Mouse (Mus musculus): ENCODE data around the gene Izumo1r. TPM values are rescaled to one million over a fixed set of nuclear protein-coding genes. Genes with fewer than 3 reads are reported as not detected.

Gene Izumo1r
- not detected for total RNA-seq (2021)
- long read RNA-seq, experiment 1: 0 reads
- long read RNA-seq, experiment 2: 0 reads

DNA sequence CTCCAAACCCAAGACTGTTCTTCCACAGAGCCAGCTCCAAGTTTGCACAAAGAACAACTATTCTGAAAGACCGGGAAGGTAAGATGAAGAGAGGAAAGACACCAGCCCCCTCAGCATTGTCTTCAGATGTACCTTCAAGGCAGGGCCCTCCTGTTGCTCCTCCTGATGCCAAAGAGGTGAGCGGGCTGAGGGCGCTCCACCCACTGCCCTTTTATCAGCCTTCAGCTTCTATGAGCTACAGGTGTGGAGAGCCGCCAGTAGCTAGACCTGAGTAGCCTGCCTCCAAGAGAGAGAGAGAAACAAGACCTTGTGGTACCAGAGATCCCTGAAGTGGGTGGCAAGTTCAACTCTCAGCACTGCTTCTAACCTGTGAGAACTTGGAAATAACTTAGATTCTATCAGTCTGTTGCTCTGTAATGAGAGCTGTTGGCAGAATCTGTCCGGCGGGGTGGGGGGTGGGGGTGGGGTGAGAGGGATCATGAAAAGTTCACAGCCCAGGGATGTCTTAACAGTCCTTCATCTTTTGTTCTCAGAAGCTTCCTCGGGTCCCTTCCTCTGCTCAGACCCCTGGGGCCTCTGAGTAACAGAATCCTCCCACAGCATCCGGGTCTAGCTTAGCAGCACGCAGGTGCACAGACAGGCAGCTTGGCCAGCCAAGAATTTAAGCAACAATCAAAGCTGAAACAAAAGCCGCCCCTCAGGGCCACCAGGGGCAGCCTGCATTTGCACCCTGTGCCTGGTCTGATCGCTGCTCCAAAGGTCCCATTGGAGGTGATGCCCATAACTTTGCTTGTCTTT, at the start of gene Izumo1r:
TSS of gene Izumo1r (minus strand) at position 369 of the 798 bp plus-strand sequence.
- peak; percentile 26 for DNase-seq
- intact Hi-C loops (cut with DNase I; ENCODE audit: low total_unique reads): no loop called here

DNA sequence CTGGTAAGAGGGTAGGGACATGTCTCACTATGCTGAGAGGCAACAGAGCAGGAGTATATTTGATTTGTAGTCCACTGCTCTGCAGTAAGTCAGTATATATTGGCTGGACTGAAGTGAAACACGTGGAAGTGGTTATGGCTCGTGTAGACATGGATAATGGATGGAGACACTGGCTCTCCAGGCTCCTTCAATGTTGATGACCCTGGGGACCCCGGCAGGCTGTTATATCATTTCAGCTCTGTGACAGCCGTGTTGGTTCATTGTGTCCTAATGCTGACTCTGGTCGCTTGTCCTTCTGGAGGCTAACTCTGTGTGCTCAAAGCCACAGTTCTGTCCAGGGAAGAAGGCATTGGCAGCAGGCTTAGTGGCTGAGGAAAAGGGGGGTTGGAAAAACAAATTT, 47.3 kb upstream of the Izumo1r start:
- no peak for DNase-seq
- intact Hi-C loops (cut with DNase I; ENCODE audit: low total_unique reads): no loop called here

DNA sequence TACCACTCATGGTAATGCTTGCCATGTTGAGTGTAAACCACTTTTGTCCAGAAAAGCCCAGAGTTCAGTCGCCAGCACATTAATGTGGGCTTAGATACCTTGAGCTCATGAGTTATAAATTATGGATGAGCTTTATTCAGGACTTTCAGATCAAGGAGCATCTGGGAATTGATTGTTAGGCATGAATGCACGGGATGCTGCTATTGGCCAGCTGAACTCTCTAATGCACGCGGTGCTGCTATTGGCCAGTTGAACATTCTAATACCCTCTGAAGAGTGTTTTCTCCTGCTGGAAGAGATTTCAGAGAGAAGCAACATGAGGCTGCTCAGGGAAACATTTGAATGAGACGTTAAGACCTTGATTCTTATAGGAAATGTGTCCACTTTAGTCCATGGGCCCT, 45.1 kb upstream of the Izumo1r start:
- intact Hi-C loops (cut with DNase I; ENCODE audit: low total_unique reads): no loop called here
- no peak for DNase-seq

DNA sequence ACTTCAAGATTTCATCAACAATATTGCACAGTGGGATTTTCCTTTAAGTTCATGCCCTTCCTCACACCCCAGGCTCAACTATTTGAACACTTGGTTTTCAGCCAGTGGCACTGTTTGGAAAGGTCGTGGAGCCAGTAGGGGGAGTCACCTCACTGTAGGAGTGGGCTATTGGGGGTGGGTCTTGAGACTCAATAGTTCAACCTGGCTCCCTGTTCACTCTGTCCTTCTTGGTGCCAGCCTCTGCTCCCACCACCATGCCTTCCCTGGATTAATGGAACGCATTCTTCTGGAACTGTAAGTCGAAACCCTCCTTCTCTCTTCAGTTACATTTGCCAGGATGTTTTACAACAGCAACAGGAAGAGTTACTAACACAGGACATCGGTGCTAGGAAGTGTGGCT, 42.9 kb upstream of the Izumo1r start:
- DNase-seq: no peak
- intact Hi-C loops (cut with DNase I; ENCODE audit: low total_unique reads): no loop called here

DNA sequence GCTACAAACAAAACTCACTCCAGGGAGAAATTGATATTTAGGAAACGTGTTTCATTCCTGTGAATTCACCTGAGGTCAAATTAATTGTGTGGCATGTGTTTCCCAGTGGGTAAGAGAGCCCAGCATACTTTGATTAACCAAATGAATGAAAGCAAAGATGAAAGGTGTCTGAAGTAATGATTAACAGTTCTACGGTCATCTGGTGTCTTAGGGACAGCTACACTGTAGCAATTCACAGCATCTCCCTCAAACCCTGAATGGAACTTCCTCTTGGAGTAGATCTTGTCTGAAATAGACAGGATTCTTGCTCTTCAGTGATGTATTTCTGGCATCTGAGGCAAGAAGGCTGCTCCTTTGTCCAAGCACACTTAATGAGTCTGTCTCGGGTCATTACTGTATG, 42.2 kb upstream of the Izumo1r start:
- intact Hi-C loops (cut with DNase I; ENCODE audit: low total_unique reads): no loop called here

DNA sequence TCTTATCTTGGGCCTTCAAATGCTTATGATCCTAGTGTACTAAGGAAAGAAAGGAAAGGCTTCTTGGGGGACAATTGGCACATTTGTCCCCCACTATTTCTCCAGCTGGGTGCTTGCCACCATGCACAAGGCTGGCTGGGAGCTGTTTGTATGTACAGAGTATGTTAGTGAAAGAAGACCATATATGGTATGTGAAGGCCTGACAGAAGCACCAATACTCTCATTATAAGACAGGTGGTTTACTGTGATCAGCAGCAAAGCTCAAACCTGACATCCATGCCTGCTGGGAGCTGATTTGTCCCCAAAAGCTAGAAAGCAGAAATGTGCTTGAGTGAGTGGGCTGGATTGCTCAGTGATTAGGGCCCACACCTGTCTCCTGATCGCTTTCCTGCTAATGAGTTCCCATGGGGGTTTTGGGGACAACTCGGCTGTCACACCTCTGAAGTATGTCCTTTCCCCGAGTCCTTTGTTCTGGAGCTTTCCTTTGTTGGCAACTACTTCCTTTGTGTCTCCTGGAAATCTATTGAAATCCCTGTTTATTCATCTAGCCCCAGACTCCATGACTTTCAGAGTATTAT, 38.5 kb upstream of the Izumo1r start:
- intact Hi-C loops (cut with DNase I; ENCODE audit: low total_unique reads): no loop called here
- DNase-seq: no peak

More for the DNA sequence above, 42.2 kb upstream of the Izumo1r start:
- no peak for DNase-seq

DNA sequence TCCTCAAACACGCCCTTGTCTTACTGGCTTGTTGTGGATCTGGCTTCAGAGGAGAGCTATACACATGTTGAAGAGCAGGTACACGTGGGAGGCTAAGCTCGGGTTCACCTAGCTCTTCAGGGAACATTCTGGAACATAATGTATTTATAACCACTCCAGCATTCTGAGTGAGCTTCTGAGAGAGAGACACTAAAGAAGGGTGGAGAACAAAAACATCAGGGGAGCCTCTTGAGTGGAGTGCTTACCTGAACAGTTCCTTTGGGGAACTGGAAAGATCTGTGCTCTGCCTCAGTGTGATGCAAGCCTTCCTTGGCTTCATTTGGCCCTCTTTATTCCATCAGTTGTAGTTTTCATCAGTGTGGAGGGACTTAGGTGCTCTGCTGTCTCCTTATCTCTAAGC, 35.9 kb upstream of the Izumo1r start:
- DNase-seq: no peak
- intact Hi-C loops (cut with DNase I; ENCODE audit: low total_unique reads): no loop called here

DNA sequence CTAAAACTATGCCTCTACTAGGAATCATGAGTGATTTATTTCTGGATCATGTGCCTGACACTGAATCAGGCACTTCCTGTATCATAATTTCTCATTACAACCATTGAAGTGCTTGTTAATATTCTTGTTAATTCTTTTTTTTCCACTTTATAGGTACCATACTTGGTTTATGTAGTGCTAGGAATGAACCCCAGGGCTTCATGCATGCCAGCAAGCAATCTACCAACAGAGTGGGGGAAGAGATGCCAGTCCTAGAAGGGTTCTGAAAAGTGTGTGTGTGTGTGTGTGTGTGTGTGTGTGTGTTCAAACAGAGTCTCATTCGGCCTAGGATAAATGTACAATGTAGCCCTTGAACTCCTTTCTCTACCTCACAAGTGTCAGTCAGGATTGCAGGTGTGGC, 33.6 kb upstream of the Izumo1r start:
- DNase-seq: no peak
- intact Hi-C loops (cut with DNase I; ENCODE audit: low total_unique reads): no loop called here

DNA sequence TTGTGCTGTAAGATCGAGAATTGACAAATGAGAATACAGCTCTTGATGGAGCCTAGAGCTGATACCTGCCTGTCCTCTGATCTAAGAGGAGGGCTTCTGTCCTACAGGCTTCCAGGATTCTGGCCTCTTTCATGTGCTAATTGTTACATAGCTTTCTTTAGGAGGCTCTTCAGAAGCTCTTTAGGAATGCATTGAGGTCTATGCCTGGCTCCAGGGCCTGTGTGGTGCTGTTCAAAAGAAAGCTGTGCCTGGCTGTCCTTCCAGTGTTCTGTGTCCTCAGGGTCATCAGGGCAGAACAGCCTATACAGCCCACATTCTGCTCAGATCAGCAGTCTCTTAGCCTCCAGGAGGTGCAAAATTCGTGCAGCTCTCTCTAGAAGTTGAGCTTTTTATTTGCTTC, 31.1 kb upstream of the Izumo1r start:
- intact Hi-C loops (cut with DNase I; ENCODE audit: low total_unique reads): no loop called here

DNA sequence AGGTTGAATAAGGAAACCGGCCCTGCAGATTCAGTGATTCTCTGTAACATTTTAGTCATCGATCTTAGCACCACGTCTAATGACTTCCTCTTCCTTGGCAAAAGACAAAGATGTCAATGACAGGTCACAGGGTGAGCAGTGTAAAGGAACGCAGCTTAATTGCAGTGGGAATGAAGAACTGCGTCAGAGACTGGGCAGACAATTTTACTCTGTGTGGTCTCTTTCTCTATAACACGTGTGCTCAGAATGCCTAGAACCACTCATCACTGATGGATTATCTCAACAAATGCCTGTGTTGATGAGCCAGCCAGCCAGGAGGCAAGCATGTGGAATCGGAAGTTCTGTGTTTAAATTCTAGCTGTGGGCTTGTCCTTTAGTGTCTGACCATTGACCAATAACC, 28.2 kb upstream of the Izumo1r start:
- DNase-seq: no peak
- intact Hi-C loops (cut with DNase I; ENCODE audit: low total_unique reads): no loop called here

More for the DNA sequence above, 31.1 kb upstream of the Izumo1r start:
- DNase-seq: no peak

DNA sequence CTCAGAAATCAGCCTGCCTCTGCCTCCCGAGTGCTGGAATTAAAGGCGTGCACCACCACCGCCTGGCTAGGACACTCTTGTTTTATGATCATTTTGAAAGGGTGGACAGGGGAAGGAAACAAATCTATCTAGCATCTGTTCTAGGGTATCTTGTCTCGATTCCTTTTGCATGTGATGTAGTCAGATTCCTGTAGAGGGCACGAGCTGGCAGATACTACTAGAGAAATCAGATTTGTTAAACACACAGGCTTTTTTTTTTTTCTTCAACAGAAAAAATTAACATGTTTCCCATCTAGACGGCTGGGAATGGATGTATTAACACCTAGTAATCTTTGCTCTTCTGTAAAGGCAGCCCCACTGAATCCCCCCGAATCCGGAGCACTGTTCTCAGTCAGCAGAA, 27.5 kb upstream of the Izumo1r start:
- no peak for DNase-seq
- intact Hi-C loops (cut with DNase I; ENCODE audit: low total_unique reads): no loop called here

DNA sequence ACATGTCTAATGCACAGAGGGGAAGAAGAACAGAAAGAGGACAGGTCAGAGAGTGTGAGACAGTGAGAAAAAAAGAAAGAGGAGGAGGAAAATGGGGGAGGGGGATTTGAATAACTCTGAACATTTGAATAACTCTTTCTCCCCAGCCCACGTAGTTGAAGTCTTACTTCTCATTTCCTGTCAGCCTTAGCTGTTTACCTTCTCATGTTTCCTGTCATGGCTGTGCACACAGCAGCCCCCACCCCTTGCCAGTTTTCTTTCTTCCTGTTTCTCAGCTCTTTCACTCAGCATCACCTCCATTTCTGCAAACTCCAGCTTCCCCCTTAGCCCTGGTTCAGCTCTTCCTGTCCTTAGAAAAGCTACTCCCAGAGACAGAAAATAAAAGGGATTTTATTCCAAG, 22.8 kb upstream of the Izumo1r start:
- intact Hi-C loops (cut with DNase I; ENCODE audit: low total_unique reads): no loop called here
- DNase-seq: no peak

DNA sequence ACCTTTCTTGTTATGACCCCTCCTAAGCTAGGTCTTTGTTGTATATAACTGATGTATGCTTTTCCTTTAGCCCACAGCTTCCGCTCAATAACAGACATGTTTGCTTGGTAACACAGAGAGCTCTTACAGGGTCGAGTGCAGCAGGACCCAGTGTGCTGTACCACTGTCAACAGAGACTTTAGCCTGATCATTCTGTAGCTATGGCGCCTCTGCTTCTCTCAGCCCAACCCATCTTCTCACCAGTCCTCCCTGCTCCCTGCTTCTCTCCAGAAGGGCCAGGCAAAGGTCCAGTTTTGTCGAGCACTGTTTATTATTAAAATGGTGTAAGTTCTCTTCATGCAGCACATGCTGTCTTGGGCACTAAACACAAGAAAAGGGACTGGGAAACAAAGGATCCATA, 19.9 kb upstream of the Izumo1r start:
- intact Hi-C loops (cut with DNase I; ENCODE audit: low total_unique reads): no loop called here
- no peak for DNase-seq

DNA sequence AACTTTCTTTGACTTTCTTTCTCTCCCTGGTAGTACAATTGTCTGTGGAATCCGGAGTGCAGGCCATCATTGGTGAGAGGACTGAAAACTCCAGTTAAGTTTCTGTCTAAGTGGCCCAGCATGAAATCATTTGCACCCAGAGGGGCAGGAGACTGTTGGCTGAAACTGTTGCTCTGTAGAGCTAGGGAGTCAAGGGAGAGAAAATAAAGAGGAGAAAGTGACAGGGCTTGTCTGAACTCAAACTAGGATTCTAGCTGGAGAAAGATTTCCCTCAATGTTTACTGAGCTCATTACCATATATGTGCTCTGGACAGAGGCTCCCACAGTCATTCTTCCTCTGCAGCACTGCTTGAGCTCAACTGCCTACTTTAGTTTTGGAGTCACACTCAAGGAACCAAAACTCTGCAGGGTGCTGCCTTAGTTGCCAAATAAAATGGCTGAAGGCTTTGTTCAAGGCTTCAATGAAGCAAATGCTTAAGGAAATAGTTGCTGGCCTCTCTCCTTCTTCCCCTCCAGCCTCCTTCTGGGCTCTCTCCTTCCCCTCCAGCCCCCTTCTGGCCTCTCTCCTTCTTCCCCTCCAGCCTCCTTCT, 18.3 kb upstream of the Izumo1r start:
- DNase-seq: no peak
- intact Hi-C loops (cut with DNase I; ENCODE audit: low total_unique reads): no loop called here

DNA sequence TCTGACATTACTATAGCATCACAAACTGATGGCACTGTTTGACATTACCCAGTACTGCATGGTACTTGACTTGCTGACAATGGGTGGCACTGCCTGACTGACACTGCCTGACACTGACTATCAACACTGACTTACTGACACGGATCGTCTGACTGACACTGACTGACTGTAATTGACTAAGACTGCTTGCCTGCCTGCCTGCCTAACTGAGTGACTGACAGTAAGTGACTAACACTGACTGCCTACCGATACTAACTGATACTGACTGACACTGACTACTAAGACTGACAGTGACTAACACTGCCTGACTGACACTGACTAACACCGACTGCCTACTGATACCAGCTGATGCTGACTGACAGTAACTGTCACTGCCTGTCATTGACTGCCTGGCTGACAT, 17.5 kb upstream of the Izumo1r start:
- intact Hi-C loops (cut with DNase I; ENCODE audit: low total_unique reads): no loop called here
- no peak for DNase-seq

DNA sequence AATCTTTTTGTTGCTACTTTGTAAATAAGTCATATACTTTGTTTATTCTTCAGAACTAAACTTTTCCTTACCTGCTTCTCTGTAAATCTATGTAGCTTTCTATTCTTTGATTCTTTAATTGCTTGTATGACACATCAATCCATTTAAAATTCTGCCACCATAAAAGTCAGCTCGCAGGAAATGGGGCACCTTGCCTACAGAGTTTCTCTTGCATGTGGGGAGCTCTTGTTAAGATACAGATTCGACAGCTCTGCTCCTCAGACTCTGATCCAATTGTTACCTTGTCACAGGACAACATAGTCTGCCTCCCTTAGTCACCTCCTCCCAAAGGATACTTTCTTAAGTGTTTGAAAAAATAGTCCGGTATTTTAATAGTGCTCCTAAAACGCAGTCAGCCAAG, 16.9 kb upstream of the Izumo1r start:
- DNase-seq: no peak
- intact Hi-C loops (cut with DNase I; ENCODE audit: low total_unique reads): no loop called here

DNA sequence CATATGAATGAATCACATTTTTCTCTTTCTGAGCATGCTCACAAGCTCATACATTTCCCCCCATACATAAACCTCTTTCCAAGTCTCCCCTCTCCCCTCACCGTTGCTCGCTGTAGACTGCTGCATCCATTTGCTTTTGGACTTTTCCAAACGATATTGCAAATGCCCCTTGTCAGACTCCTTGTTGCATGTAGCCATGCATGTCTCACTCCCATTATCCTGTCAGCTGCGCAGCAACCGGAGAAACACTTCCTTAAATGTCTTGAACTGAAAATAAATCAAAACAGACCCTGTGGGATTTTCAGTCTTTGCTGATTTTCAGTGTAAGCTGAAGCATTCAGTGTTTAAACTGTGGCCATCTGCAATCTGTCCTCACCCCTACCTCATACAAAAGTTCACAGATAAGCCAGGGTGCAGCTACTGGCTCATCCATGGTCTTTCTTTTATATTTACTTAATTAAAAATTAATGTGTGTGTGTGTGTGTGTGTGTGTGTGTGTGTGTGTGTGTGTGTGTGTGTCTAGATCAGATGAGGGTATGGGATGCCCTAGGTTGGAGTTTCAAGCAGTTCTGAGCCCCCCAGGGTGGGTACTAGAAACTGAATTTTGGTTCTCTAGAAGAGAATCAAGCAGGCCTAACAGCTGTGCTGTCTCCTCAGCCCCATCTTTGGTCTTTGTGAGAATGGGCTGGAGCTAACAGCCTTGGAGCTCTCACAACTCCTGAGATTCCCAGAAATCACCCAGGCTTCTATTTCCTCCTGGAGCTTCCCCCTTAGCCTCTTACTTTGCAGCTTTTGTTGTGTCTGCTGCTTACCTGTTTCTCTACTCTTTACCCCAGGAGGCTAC, 15.3 kb upstream of the Izumo1r start:
- DNase-seq: no peak
- intact Hi-C loops (cut with DNase I; ENCODE audit: low total_unique reads): no loop called here

DNA sequence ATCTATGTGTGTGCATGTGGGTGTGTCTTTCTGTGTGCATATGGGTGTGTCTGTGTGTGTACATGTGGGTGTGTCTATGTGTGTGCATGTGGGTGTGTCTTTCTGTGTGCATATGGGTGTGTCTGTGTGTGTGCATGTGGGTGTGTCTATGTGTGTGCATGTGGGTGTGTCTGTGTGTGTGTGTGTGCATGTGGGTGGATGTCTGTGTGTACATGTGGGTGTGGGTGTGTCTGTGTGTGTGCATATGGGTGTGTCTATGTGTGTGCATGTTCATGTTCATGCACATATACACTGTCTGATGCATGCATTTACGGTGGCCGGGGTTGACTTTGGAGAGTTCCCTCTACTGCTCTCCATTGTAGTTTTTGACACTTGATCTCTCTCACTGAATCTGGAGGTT, 13.9 kb upstream of the Izumo1r start:
- no peak for DNase-seq
- intact Hi-C loops (cut with DNase I; ENCODE audit: low total_unique reads): no loop called here

DNA sequence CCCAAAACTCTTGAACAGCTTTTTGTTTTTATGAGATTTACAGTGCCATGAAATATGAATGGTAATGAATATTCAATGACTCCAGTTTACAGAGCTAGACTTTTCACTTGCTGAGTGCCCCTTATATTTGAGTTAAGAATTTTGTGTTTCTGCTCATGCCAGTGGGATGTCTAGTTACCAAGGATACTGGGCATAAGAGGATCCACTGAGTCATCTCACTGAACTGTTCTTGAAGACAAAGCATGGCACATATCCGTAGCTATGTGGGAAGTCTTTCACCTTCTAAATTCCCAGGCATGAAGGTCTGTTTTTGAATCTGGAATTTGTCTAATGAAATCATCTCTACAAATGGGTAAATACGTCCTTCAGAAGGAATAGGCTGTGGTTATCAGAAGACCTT, 8.3 kb upstream of the Izumo1r start:
- no peak for DNase-seq
- intact Hi-C loops (cut with DNase I; ENCODE audit: low total_unique reads): no loop called here

DNA sequence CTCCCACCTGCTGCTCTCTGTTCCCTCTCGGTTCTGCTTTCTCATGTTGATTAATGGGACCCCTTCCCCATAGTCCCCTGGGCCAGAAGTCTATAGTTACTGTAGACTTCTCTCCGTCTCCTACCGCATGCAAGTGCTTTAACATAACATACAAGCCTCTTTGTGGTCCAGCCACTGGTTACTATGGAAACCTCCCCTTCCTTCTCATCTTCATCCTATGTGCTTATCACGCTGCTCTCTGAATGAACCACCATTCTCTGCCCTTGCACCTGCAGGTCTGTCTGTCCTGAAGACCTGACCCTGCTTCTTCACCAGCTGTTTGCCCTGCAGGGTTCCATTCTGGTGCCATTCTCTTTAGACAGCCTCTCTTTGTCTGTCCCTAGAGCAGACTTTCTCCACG, 6.2 kb upstream of the Izumo1r start:
- intact Hi-C loops (cut with DNase I; ENCODE audit: low total_unique reads): no loop called here
- no peak for DNase-seq

Data from gastrocnemius, postnatal 14 days (tissue).